ENCODE assay signal across 9 mouse cellular contexts in genomic region chrX:6777489-6778249, GRCm38 (mm10). TPM values are rescaled to one million over a fixed set of nuclear protein-coding genes. Genes with fewer than 3 reads are reported as not detected.
DNase-seq lines count a peak whose midpoint lies in the region; ATAC-seq lines count a peak whose summit lies in the region.
"Had no signal": no experiment of that assay in that cellular context is flagged by ENCODE, and none has a peak within 500 bp of the region (broad histone marks: within the 10 kb centered on the region; RNA-seq: fewer than 3 reads in every experiment).

No protein-coding gene starts in this region.

- WGBS in kidney, embryonic 14.5 days = 27% methylated on average over 13 of the region's 13 CpGs
- WGBS in embryonic facial prominence, embryonic 13.5 days = 26% methylated on average over 13 of the region's 13 CpGs
- WGBS in hindbrain, embryonic 15.5 days = 14% methylated on average over 13 of the region's 13 CpGs
- 17% methylated on average over 13 of the region's 13 CpGs for WGBS in neural tube, embryonic 12.5 days

- ATAC-seq in kidney, embryonic 14.5 days (ENCODE audit: low FRiP score, low TSS enrichment) = no peak
- ATAC-seq in embryonic facial prominence, embryonic 13.5 days (ENCODE audit: insufficient number of reproducible peaks, insufficient read depth, low FRiP score, low TSS enrichment, low read depth) = no peak
- peak; percentile 74; the same call in 1 of the 2 replicates for ATAC-seq in hindbrain, embryonic 15.5 days (ENCODE audit: low FRiP score, low read depth)
- no peak for ATAC-seq in neural tube, embryonic 12.5 days (ENCODE audit: low FRiP score, low read depth)

- H3K4me3 ChIP-seq in kidney, embryonic 14.5 days (ENCODE audit: low read length) = peak overlapping the region; percentile 30; the same call in 1 of the 2 replicates
- peak overlapping the region; percentile 36 for H3K4me3 ChIP-seq in embryonic facial prominence, embryonic 13.5 days
- peak overlapping the region; percentile 43 for H3K4me3 ChIP-seq in hindbrain, embryonic 15.5 days
- H3K4me3 ChIP-seq in neural tube, embryonic 12.5 days = peak overlapping the region; percentile 31; the same call in 1 of the 2 replicates

- H3K4me1 ChIP-seq in kidney, embryonic 14.5 days (ENCODE audit: control insufficient read depth, insufficient read depth, low read length) = no peaks in the 10 kb centered on the region
- H3K4me1 ChIP-seq in embryonic facial prominence, embryonic 13.5 days = 0 out of 2 replicates have a peak, but pooled peaks cover 3% of the 10 kb centered on the region
- H3K4me1 ChIP-seq in hindbrain, embryonic 15.5 days (replicated peaks) = 0 out of 2 replicates have a peak, but pooled peaks cover 7% of the 10 kb centered on the region
- H3K4me1 ChIP-seq in neural tube, embryonic 12.5 days = no peaks in the 10 kb centered on the region

- no peaks in the 10 kb centered on the region for H3K36me3 ChIP-seq in kidney, embryonic 14.5 days (ENCODE audit: control insufficient read depth, insufficient read depth, low read length)
- no peaks in the 10 kb centered on the region for H3K36me3 ChIP-seq in embryonic facial prominence, embryonic 13.5 days
- H3K36me3 ChIP-seq in hindbrain, embryonic 15.5 days = no peaks in the 10 kb centered on the region
- H3K36me3 ChIP-seq in neural tube, embryonic 12.5 days = no peaks in the 10 kb centered on the region

- H3K27me3 ChIP-seq in kidney, embryonic 14.5 days (ENCODE audit: control insufficient read depth, insufficient read depth, low read length) = peaks cover 12% of the 10 kb centered on the region
- H3K27me3 ChIP-seq in embryonic facial prominence, embryonic 13.5 days = peaks cover 34% of the 10 kb centered on the region
- 0 out of 2 replicates have a peak, but pooled peaks cover 4% of the 10 kb centered on the region for H3K27me3 ChIP-seq in hindbrain, embryonic 15.5 days
- H3K27me3 ChIP-seq in neural tube, embryonic 12.5 days (replicated peaks) = peaks cover 18% of the 10 kb centered on the region

- peak overlapping the region; percentile 44 for H3K4me2 ChIP-seq in kidney, embryonic 14.5 days (replicated peaks; ENCODE audit: low read depth, low read length)
- H3K4me2 ChIP-seq in embryonic facial prominence, embryonic 13.5 days = peak overlapping the region; percentile 62
- peak overlapping the region; percentile 67 for H3K4me2 ChIP-seq in hindbrain, embryonic 15.5 days
- H3K4me2 ChIP-seq in neural tube, embryonic 12.5 days (replicated peaks) = peak overlapping the region; percentile 64

- H3K9ac ChIP-seq in kidney, embryonic 14.5 days (ENCODE audit: low read depth, low read length) = no peak overlapping the region
- no peak overlapping the region for H3K9ac ChIP-seq in embryonic facial prominence, embryonic 13.5 days
- no peak overlapping the region for H3K9ac ChIP-seq in hindbrain, embryonic 15.5 days
- no peak overlapping the region for H3K9ac ChIP-seq in neural tube, embryonic 12.5 days

- DNase-seq in kidney, postnatal 25 days = no peak
- DNase-seq in right cerebral cortex, adult 2 months (ENCODE audit: low spot score in 2 of 2) = no peak
- DNase-seq in urinary bladder, postnatal 14 days (ENCODE audit: low spot score) = no peak
- no peak for DNase-seq in layer of hippocampus, adult 9-10 months (ENCODE audit: low spot score)

- H3K9me3 ChIP-seq in kidney, embryonic 14.5 days (ENCODE audit: control insufficient read depth, low read length) = no peaks in the 10 kb centered on the region
- H3K9me3 ChIP-seq in embryonic facial prominence, embryonic 13.5 days = no peaks in the 10 kb centered on the region
- H3K9me3 ChIP-seq in hindbrain, embryonic 15.5 days = no peaks in the 10 kb centered on the region
- no peaks in the 10 kb centered on the region; the same call in 1 of the 2 replicates for H3K9me3 ChIP-seq in neural tube, embryonic 12.5 days

- no peak overlapping the region for H3K27ac ChIP-seq in kidney, embryonic 14.5 days (ENCODE audit: low read depth, low read length)
- H3K27ac ChIP-seq in embryonic facial prominence, embryonic 13.5 days = no peak overlapping the region
- no peak overlapping the region for H3K27ac ChIP-seq in hindbrain, embryonic 15.5 days (replicated peaks)
- H3K27ac ChIP-seq in neural tube, embryonic 12.5 days = no peak overlapping the region
- H3K27ac ChIP-seq: left cerebral cortex, adult 2 months had no signal

RNA-seq across cellular contexts. Expression of gene Dgkk, which starts 1.4 kb away (rescaled TPM):
- 0.20 and 0.39 TPM in 2 replicates for polyA plus RNA-seq in kidney, embryonic 14.5 days (2014; fragmentation: Nextera tagmentation; extraction: Ambion mirVana)
- 0.21 and 0.29 TPM in 2 replicates for polyA plus RNA-seq in embryonic facial prominence, embryonic 13.5 days (2015; fragmentation: Nextera tagmentation; extraction: Ambion mirVana)
- polyA plus RNA-seq in hindbrain, embryonic 15.5 days (2015; fragmentation: Nextera tagmentation; extraction: Ambion mirVana) = 2.7 and 2.9 TPM in 2 replicates
- polyA plus RNA-seq in neural tube, embryonic 12.5 days (2016; fragmentation: Nextera tagmentation; extraction: Ambion mirVana) = 0.31 and 0.37 TPM in 2 replicates
